ENCODE assay signal across 8 mouse cellular contexts in the genomic region with DNA sequence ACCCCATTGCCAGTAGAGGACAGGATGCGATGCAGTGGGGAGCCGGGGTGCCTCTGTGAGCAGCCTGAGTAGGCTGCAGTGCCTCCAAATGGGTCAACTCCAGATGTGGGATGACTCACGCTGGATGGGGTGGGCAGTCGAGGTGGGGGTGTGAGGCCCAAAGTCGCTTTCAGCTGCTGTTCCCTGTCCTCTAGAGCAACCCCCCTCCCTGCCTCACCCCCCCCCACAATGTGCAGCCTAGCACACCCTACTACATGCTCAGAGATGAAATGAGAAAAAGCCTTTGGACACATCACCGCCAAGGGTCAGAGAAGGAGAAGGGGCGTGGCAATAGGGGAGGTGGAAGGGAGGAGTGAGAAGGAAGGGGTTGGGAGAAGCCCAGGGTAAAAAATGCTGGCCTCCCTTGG.
DNase-seq lines count a peak whose midpoint lies in the region; ATAC-seq and TF ChIP-seq lines count a peak whose summit lies in the region.

No protein-coding gene starts in this region.

- no peaks in the 10 kb centered on the region for H3K27me3 ChIP-seq in intestine, embryonic 15.5 days (replicated peaks)
- no peaks in the 10 kb centered on the region for H3K27me3 ChIP-seq in stomach, postnatal 0 days (ENCODE audit: control insufficient read depth, insufficient read depth, low read length)

- peak; percentile 55 for ATAC-seq in intestine, embryonic 15.5 days
- ATAC-seq in stomach, postnatal 0 days (ENCODE audit: low FRiP score, low TSS enrichment) = peak; percentile 52; the same call in 1 of the 2 replicates

- intact Hi-C loops in left cerebral cortex, postnatal 4 days (cut with DNase I) = no loop called here

- no peaks in the 10 kb centered on the region for H3K36me3 ChIP-seq in intestine, embryonic 15.5 days
- no peaks in the 10 kb centered on the region for H3K36me3 ChIP-seq in stomach, postnatal 0 days (ENCODE audit: control insufficient read depth, insufficient read depth, low read length)

- TF ChIP-seq EP300 in stomach, postnatal 0 days (optimal IDR thresholded peaks at IDR 0.05) = no peak

- H3K27ac ChIP-seq in intestine, embryonic 15.5 days = peak overlapping the region; percentile 92
- peak overlapping the region; percentile 91 for H3K27ac ChIP-seq in stomach, postnatal 0 days (replicated peaks)

- H3K4me1 ChIP-seq in intestine, embryonic 15.5 days (replicated peaks) = peaks cover 35% of the 10 kb centered on the region
- peaks cover 9% of the 10 kb centered on the region for H3K4me1 ChIP-seq in stomach, postnatal 0 days (replicated peaks; ENCODE audit: control insufficient read depth, insufficient read depth)

- H3K9me3 ChIP-seq in intestine, embryonic 15.5 days = no peaks in the 10 kb centered on the region
- H3K9me3 ChIP-seq in stomach, postnatal 0 days (ENCODE audit: control insufficient read depth, low read length) = no peaks in the 10 kb centered on the region

- no peak overlapping the region for H3K4me3 ChIP-seq in intestine, embryonic 15.5 days (replicated peaks)
- H3K4me3 ChIP-seq in stomach, postnatal 0 days (ENCODE audit: low read depth, low read length) = peak overlapping the region; percentile 23

- H3K4me2 ChIP-seq in intestine, embryonic 15.5 days (replicated peaks) = peak overlapping the region; percentile 57
- H3K4me2 ChIP-seq in stomach, postnatal 0 days (replicated peaks; ENCODE audit: low read depth) = peak overlapping the region; percentile 42

- no peak for TF ChIP-seq CTCF in stomach, postnatal 0 days (IDR thresholded peaks at IDR 0.05; ENCODE audit: low read depth)

- peak; percentile 15 for DNase-seq in retina, postnatal 1 day
- no peak for DNase-seq in retina, embryonic 14.5 days (ENCODE audit: low spot score)
- DNase-seq in gastrocnemius, postnatal 25 days = peak; percentile 71
- peak; percentile 43 for DNase-seq in stomach, postnatal 0 days (ENCODE audit: low spot score)
- DNase-seq in left cerebral cortex, postnatal 4 days = no peak
- DNase-seq in frontal cortex, adult 2 months (ENCODE audit: extremely low spot score in 1 of 2, low spot score in 1 of 2) = no peak
- no peak for DNase-seq in adipocyte (ENCODE audit: low spot score)

- peak overlapping the region; percentile 34; the same call in 1 of the 2 replicates for H3K9ac ChIP-seq in intestine, embryonic 15.5 days
- H3K9ac ChIP-seq in stomach, postnatal 0 days (ENCODE audit: low read length) = peak overlapping the region; percentile 52

- WGBS in intestine, embryonic 15.5 days = 12% methylated on average over 7 of the region's 7 CpGs
- 8% methylated on average over 7 of the region's 7 CpGs for WGBS in stomach, postnatal 0 days

Comparison
In these comparisons a context has a peak if more than half of its experiments do, and no peak if none do; other contexts are left out.
1. DNase-seq: peak in retina, postnatal 1 day (single experiment), gastrocnemius, postnatal 25 days (single experiment) and stomach, postnatal 0 days (single experiment); none in retina, embryonic 14.5 days (single experiment), left cerebral cortex, postnatal 4 days (single experiment), frontal cortex, adult 2 months (0 of 2) and adipocyte (single experiment).